Mouse (Mus musculus): ENCODE data around the gene B830017H08Rik.

DNA sequence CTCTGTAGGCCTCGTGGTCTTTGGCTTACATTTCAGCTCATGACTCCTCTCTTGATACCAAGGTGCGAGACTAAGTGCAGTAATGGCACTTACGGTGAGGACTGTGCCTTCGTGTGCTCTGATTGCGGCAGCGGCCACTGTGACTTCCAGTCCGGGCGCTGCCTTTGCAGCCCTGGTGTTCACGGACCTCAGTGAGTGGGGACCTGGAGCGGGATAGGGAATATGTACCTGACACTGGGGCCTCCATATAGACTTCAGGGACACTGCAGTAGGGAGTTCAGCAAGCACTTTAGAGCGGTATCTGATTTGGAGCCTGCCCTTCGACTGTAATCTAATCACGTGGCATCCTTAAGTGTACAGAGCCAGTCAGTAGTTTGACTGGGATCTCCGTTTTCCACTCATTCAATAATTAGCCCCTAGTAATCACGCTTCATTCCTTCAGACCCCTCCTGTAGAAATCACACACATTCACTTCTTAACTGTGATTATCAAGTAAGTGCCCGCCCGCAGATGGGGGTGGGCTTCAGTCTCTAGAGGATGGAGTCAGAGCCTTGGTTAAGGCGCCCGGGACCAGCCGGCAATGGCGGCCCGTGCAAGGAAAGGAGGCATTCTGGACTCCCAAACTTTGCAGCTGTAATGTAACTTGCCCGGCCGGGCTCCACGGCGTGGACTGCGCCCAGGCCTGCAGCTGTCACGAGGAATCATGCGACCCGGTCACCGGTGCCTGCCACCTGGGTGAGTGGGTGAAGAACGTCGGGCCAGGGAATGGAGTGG lies 29.1 kb upstream of the B830017H08Rik start:
- no peak for TF ChIP-seq CTCF (IDR thresholded peaks at IDR 0.05; ENCODE audit: extremely low read depth, insufficient read length, insufficient replicate concordance, low read depth, low read length)
- no peak for TF ChIP-seq POLR2A (IDR thresholded peaks at IDR 0.05; ENCODE audit: low read depth, low read length)
